Mouse (Mus musculus) olfactory bulb, adult 2 months (tissue): ENCODE data around the gene Rab39.

Experiments
- CTCF ChIP-seq: fragments of 200-500 bp; IDR thresholded peaks from 2 replicates; pipeline ENCODE4 v1.5.1; 2012; ENCODE audit warnings: low read depth, mild to moderate bottlenecking, low read length, moderate library complexity; ENCODE audit not compliant: insufficient read depth
- POLR2A ChIP-seq: fragments of 200-500 bp; IDR thresholded peaks from 2 replicates; pipeline ENCODE4 v1.6.1; 2012; ENCODE audit warnings: mild to moderate bottlenecking, low read depth, low read length, moderate library complexity; ENCODE audit not compliant: insufficient read depth

DNA sequence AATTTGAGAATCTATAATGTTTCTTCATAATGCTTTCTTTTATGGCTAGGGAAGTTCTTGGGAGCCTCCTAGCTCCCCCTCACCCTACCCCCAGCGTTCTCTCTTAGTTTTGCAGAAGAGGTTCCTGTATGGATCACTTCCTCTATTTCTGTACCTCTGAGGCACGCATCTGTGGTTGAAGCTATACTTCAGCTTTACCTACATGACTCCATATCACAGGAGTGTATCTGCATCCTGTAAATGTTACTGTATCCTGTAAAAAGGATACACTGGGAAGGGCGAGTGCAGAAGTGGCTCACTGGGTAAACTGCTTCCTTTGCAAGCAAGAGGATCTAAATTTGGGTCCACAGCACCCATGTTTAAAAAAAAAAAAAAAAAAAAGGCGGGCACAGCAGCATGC, 5.5 kb downstream of the Rab39 start:
- TF ChIP-seq POLR2A (no peak), CTCF (no peak)
